Mouse (Mus musculus): ENCODE results near the gene Ssr3.

Ssr3 gene

DNA sequence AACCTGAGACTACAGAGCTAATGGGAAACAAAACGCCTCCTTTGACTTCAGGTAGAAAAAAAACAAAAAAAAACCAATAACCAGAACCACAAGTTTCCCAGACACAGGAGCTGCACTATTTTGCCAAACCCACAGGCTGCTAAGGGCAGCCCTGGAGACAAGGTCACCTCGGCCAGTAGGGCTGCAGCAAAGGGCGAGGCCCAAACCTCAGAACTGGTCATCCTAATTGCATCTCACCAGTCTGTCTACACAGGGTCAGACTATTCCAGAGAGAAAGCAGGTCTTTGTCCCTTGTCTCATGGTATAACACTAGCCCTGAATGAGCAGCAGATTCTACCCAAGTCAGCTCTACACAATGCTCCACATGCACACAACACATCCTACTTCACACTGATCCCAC, 17.7 kb downstream of the Ssr3 start:
- no peak for DNase-seq (ENCODE audit: low read depth, low spot score)

DNA sequence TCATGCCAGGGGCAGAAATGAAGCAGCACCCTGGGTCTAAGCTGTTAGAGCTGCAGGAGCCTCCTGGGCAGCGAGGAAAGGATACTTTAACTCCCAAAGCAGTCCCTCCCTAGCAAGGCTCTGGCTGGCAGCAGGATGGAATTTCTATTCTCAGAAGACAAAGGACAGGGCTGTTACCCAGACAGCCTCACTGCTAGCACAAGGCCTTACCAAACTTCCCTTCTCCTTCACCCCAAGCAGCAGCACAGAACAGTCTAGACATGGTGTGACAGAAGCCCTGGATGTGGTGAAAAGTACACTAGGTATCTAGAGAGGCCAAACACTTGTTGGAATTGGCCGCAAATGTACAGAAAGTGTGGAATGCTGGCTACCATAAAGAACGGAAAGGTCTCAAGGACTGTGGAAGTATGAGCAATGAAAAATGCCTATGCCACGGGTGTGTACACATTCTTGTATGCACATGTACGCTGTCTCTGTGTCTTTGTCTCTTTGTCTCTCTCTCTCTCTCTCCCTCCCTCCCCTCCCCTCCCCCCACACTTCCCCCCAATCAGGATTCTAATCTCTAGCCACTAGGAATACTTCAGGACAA, 18.7 kb downstream of the Ssr3 start:
- peak; percentile 44 for DNase-seq (ENCODE audit: low read depth, low spot score)

DNA sequence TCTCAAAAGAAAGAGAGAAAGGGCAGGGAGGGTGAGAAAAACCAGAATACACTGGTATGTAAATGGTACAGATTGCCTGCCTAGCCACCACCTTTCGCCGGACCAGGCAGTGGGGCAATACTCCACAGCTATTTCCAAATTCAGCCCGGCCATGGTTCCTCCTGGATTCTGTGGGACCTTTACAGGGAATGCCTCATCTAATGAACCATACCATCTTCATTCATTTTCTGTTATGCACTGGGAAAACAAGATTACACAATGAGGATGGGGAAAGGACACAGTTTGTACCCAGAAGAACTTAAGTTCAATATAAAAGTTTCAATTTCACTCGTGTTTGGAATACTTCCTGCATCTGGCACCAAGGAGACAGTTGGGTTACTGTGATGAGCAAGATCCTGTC, 19.9 kb downstream of the Ssr3 start:
- no peak for DNase-seq (ENCODE audit: low read depth, low spot score)

DNA sequence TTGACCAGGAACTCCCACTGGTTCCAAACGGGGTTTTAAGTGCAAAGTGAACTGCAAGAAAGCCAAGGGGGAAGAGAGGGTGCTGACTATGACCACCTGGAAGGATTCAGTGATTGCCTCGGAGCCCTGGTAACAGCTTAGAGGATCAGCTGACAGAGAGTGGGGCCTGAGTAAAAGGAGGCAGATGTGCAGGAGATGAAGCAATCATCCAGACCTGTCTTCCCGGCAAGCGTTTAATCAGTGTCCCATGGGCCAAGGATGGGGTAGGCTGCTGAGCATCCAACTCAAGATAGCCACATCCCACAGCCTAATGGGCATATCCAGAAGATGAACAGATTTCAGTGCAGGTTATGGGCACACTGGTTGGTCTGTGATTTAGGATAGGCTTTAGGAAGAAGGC, 24.5 kb downstream of the Ssr3 start:
- DNase-seq (ENCODE audit: low read depth, low spot score): no peak

DNA sequence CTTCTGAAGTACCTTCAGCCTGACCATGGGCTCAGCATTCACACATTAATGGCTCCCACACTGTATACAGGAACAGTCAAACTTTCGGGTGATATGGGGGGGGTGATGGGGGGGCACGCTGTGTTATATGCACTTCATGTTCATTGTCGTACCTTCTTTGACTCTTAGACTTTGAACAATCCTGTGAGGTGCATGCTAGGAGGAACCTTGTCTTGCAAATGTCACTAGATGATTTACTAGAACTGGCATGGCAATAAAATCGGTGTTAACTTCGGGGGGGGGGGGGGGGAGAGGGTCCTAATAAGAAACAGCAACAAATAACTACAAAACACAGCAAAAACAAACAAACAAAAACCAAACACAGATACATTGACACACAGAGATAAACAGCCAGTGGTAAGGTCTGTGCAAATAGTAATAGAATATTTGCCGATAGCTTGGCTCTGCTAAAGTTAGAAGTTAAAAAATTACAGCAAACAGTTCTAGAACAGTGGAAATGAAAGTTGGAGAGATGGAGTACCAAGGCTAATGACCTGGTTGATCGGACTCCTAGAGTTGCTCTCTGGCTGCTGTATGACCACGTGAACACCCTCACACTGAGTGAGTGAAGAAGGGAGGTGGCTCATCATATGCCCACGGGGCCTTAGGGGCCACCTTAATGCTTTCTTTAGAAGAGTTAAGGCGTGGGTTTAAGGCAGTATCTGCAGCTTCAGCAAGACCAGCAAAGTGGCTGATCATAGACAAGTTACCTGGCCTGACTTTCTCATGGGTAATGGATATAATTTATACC, 26.3 kb downstream of the Ssr3 start:
- DNase-seq (ENCODE audit: low read depth, low spot score): no peak

DNA sequence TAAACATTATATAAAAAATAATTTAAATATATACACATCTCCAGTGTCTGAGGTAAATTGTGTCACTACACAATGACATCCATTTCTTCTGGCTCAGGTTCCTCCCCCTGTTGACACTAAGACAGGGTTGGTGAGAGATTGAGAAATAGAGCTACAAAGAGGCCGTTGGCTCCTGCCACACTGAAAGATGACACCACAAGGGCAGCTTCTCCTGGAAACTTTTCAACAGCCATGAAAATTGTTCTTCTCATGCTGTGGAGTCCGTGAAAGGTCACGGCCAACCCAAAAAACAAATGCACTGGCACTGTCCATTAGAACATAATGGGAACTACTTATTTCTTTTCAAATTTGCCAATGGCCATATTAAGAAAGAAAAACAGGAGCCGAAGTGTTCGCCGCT, 27.2 kb downstream of the Ssr3 start:
- no peak for DNase-seq (ENCODE audit: low read depth, low spot score)

DNA sequence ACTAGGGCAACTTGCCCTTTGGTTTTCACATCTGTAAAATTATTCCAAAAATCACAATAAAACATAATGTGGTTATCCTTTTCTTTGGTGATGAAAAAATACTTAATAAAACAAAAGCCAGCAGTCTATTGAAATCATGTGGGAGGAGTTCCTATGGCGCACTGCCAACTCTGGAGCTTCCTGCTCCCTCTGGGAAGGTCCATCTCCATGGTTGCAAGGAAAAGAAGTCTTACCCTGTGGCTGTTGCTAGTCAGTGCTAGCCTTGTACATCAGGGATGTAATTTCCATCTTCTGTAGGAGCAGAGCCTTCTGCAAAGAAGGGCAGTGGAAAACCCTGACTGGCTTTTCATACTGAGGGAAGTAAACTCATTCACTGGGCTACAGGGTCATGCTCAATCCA, 29.0 kb downstream of the Ssr3 start:
- DNase-seq (ENCODE audit: low read depth, low spot score): no peak

DNA sequence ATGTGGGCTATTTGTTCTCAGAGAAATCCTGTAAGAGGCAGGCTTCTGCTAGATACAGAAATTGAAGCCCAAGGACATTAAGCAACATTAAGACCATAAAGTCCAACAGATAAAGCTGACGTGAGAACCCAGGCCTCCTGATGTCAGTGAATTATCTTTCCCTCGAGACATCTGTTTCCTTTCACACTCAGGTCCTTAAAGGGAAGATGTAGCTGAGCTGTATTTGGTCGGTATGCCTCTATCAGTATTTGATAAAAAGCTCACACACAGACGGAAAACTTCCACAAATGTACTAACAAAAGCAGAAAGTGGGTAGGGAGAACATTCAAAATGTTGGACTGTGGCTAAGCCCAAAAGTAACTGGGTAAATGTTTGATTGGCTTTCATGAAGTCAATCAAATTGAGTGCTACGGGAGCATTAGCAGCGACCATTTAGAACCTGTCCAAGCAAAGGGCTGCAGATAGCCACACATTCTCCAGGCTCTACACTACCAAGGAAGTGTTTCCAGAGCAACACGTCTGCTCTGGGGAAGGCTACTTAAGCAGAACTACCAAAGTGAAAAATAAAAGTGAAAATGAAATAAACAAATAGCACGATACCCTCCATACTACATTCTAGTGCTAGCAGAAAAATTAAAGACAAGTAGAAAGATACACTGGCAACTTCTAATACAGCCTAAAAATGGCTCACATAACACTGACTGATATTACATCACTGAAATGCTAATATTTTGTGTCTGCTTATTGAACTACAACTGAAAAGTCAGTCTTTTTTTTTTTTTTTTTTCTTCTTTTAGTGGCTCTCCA, 32.1 kb downstream of the Ssr3 start:
- no peak for DNase-seq (ENCODE audit: low read depth, low spot score)

DNA sequence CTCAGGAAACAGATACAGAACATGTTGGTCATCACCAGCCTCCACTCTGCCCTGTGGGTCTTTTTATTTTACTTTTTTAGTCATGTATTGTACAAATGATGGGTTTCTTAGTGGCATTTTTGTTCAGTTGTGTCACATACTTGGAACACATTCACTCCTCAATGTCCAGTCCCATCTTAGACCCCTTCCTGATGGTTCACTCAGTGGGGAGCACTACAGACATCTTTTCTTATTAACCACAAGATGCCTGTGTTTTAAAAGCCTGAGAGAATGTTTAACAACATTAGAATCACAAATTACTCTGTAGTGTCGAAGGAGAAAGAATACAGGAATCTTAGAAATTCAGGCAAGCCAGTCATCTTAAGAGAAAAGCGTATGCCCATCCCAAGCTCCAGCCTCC, 33.6 kb downstream of the Ssr3 start:
- no peak for DNase-seq (ENCODE audit: low read depth, low spot score)

DNA sequence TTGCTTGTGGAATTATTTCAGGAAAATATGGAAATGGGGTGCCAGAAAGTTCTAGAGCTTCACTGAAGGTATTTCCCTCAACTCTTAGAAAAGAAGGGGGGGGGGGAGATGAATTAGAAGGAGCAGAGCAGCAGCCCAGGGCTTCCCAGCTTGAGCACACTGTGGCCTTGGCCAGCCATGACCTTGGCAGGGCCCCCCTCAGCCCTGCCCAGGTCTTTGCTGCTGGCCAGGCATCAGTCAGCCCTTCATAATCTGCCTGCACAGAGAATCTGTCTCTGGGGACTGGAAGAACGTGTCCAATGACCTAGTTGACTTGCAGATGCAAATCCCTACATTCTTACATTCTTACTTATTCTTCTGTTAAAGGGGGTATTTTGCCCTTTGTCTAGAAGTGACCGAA, 34.1 kb downstream of the Ssr3 start:
- no peak for DNase-seq (ENCODE audit: low read depth, low spot score)

DNA sequence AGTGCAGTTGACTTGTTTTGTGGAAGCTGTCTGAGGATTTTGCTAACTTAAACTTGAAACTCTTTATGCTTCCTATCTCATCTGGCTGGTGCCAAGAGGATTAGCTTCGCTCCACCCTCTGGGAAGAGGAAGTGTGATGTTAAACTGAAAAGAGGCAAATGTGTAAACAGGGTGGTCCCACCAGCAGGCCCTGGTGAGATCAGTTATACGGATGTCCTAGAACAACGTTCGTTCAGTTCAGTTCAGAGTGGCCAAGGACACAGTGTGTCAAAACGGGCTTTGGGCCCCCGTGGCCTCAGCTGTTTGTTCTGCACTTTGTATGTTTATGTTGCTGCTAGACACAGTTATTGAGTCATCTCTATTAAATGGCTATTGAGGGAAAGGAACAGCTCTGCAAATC, 36.9 kb downstream of the Ssr3 start:
- DNase-seq (ENCODE audit: low read depth, low spot score): no peak

DNA sequence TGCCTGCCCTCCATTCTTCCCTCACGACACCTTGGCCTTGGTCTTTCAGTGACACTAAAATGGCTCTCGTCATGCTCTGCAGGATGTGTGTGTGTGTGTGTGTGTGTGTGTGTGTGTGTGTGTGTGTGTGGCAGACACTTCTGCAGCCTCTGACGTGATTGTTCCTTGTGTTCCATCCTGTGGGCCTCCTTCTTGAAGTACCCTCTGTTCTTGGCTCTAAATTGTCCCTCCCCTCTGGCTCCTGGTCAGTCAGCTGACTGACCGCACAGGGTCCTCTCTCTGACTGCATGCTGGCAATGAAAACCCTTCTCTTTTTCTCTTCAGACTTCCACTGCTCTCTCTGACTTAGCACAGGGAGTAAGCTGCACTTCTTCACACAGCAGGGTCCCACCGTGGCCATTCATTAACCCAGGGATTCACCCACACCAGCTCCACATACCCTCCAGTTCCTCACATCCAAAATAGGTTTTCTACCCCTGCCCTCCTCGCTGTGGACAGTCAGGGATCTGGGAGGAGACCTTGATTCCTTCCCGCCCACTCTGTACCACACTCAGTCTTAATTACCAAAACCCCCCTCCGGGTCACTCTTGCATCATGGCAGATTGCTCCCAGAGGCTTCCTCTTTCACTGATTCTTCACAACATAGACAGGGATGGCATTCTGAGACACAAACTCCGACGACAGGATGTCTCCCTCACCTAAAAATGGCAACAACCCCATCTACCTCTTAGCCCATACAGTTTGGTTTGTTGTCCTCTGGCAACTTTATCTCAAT, 39.0 kb downstream of the Ssr3 start:
- DNase-seq (ENCODE audit: low read depth, low spot score): no peak

DNA sequence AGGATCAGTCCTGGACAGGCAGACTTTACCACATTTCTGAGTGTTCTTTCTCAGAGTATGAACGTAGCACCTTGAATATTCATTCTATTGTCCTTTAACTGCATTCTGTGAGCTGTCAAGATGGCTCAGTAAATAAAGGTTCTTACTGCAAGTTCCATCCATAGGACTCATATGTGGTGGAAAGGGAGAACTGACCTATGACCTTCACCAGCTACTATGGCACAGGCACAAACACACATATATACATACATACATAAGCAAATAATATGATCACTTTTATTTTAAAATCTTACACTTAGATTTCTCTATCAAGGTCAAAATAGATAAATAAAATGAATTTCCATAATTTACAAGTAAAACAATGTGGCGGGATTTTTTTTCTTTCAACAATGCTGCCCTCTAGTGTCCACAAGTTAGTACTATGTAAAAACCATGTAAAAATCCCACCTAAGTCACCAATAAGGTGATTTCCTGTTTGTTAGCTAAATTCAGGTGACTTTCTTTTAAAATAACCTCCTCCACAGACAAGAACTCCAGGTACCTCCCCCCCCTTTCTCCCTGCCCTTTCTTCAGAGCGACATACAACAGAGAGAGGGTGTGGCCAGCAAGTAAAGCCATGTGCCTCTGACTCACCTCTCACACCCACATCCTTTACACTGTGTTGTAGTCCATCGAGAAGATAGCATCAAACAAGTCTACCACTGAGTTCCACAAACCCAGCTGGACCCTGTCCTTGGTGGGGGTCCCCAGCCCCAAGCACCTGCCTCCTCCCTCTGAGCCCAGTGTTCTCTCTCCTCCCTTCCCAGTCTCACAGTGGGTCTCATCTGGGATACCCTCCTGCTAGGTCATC, 39.9 kb downstream of the Ssr3 start:
- no peak for DNase-seq (ENCODE audit: low read depth, low spot score)

DNA sequence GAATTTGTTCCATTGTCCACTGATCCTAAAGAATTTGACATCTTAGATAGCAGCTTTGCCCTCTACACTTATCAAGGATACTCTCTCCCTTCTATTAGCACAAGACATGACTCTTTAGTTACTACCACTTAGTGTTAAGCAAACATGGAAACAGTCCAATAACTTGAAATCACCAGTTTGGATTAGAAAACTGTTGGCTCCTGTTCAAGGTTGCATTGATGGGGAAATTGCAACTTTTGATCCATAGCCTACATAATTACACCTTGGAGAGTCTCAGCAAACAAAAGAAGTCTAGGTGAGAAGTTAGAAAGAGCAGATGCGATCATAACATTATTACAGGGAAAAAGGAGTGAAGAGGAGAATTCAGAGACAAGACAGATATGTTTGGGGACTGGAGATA, 46.2 kb downstream of the Ssr3 start:
- DNase-seq (ENCODE audit: low read depth, low spot score): no peak

DNA sequence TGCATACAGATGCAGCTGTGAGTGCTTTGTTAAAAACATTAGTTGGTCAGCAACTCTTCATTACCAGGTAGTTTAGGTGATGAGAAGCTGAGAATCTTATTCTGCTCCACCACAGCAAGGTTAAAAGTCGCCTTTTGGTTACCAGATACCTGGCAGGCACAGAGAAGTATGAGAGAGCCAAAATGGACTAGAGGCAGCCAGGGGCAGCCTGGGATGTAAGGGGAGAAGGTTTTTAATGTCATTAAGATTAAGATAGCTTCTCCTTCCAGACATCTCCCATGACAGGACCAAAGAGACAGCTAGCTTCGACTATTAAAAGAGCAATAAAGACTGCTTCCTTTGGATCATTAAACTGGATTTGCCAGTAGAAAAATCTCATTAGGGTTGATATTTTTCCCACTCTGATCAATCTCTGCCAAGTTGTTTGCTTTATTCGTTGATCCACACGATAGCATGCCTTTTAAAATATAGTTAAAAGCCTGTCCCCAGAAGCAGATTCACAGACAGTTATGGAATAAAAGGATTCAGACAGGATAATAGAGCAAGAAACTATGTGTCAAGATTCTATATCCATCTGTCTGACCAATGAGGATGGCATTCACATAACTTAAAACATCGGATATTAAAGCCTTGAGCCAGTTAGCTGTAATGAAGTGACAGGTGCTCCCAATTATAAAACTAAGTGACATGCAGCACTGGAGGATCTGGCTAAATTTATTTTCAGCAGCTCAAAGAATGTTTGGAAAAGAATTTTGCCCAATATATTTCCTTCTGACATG, 52.1 kb downstream of the Ssr3 start:
- no peak for DNase-seq (ENCODE audit: low read depth, low spot score)

DNA sequence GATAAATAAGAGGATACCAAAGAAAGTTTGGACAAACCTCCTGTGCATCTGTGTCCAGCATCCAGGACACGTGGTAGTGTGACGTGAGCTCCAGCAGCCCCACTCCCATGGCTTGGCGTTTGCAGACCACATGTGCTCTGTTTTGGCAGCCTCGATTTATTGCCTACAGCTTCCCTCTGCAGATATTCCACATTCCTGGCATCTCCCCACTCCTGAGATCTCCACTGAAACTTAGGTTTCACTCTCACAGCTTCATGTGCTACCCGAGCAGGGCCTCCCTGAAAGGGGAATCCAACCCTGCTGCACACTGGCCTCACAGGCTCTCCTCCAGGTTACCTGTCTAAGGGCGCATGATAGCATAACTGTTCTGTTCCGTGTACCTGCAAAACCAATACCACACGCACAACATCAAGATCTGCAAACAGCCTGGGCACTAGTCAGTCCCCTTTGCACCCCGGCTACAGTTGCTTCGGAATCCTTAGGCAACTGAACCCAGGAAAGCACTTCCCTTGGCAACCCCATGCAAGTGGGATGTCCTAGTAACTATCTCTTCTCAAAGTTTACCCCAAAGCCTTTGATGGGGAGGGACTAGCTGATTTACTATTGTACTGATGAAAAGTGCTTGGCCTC, 54.5 kb downstream of the Ssr3 start:
- no peak for DNase-seq (ENCODE audit: low read depth, low spot score)
